Mouse (Mus musculus): ENCODE measurements around the gene Ppp2r1b. TPM values are rescaled to one million over a fixed set of nuclear protein-coding genes. Genes with fewer than 3 reads are reported as not detected.

Gene Ppp2r1b
- polyA plus RNA-seq, 1 experiment from 2014 or later: 106 TPM

GRCm38 (mm10) chr9:50873210-50873609 lies 28.1 kb downstream of the Ppp2r1b start:
- peaks cover 88% of the 10 kb centered on the region for H3K36me3 ChIP-seq
- H3K9me3 ChIP-seq: no peaks in the 10 kb centered on the region
- ATAC-seq (ENCODE audit: insufficient number of reproducible peaks, insufficient read depth, low FRiP score, low TSS enrichment, low read depth): no peak
- no peak overlapping the region for H3K4me2 ChIP-seq
- no peak overlapping the region for H3K9ac ChIP-seq (replicated peaks)
- no peaks in the 10 kb centered on the region for H3K27me3 ChIP-seq
- no peak overlapping the region for H3K4me3 ChIP-seq (replicated peaks)
- no peak overlapping the region for H3K27ac ChIP-seq
- 91% methylated on average over 9 of the region's 9 CpGs for WGBS
- H3K4me1 ChIP-seq (replicated peaks): no peaks in the 10 kb centered on the region

DNA sequence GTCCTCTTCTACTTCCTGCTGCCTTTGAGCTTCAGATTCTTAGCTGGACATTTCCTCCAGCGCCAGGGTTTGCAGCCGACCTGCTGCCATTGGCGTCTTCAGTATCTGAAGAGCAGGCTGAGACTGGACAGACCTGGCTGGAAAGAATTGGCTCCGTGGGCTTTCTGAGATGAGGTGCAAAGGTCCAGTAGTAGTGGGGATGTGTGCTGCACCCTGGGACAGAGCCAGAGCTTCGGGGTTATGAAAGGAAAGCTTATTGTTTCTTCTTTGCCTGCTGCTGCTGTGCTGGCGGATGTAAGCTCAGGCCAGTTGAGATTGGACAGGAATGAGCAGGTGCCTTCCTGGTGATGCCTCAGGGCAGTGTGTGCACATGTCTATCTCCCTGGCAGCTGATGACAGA lies 28.9 kb downstream of the Ppp2r1b start:
- H3K9ac ChIP-seq (replicated peaks): no peak overlapping the region
- no peak for ATAC-seq (ENCODE audit: insufficient number of reproducible peaks, insufficient read depth, low FRiP score, low TSS enrichment, low read depth)
- H3K4me1 ChIP-seq (replicated peaks): no peaks in the 10 kb centered on the region
- no peak overlapping the region for H3K4me3 ChIP-seq (replicated peaks)
- peaks cover 88% of the 10 kb centered on the region for H3K36me3 ChIP-seq
- H3K4me2 ChIP-seq: no peak overlapping the region
- no peak overlapping the region for H3K27ac ChIP-seq
- H3K9me3 ChIP-seq: no peaks in the 10 kb centered on the region
- 88% methylated on average over 6 of the region's 6 CpGs for WGBS
- no peaks in the 10 kb centered on the region for H3K27me3 ChIP-seq

- 96% methylated on average over 4 of the region's 4 CpGs for WGBS
- Histone ChIP-seq H3K9ac (replicated peaks) (no peak overlapping the region), H3K27ac (no peak overlapping the region), H3K36me3 (peaks cover 92% of the 10 kb centered on the region), H3K4me3 (replicated peaks) (no peak overlapping the region), H3K4me2 (no peak overlapping the region), H3K4me1 (replicated peaks) (no peaks in the 10 kb centered on the region), H3K27me3 (no peaks in the 10 kb centered on the region), H3K9me3 (no peaks in the 10 kb centered on the region)
- ATAC-seq (ENCODE audit: insufficient number of reproducible peaks, insufficient read depth, low FRiP score, low TSS enrichment, low read depth): no peak
Observed at GRCm38 (mm10) chr9:50875470-50875869, 30.4 kb downstream of the Ppp2r1b start.

GRCm38 (mm10) chr9:50876287-50876686 lies 31.2 kb downstream of the Ppp2r1b start:
- ATAC-seq (ENCODE audit: insufficient number of reproducible peaks, insufficient read depth, low FRiP score, low TSS enrichment, low read depth): no peak
- no peak overlapping the region for H3K4me3 ChIP-seq (replicated peaks)
- no peak overlapping the region for H3K27ac ChIP-seq
- no peak overlapping the region for H3K9ac ChIP-seq (replicated peaks)
- no peaks in the 10 kb centered on the region for H3K27me3 ChIP-seq
- H3K4me2 ChIP-seq: no peak overlapping the region
- WGBS: 92% methylated on average over 3 of the region's 3 CpGs
- no peaks in the 10 kb centered on the region for H3K4me1 ChIP-seq (replicated peaks)
- no peaks in the 10 kb centered on the region for H3K9me3 ChIP-seq
- peaks cover 92% of the 10 kb centered on the region for H3K36me3 ChIP-seq

GRCm38 (mm10) chr9:50877431-50877830 lies 32.3 kb downstream of the Ppp2r1b start:
- Histone ChIP-seq H3K4me2 (no peak overlapping the region), H3K27ac (no peak overlapping the region), H3K4me3 (replicated peaks) (no peak overlapping the region), H3K9ac (replicated peaks) (no peak overlapping the region), H3K36me3 (peaks cover 96% of the 10 kb centered on the region), H3K27me3 (no peaks in the 10 kb centered on the region), H3K9me3 (no peaks in the 10 kb centered on the region), H3K4me1 (replicated peaks) (no peaks in the 10 kb centered on the region)
- WGBS: 89% methylated on average over 3 of the region's 3 CpGs
- no peak for ATAC-seq (ENCODE audit: insufficient number of reproducible peaks, insufficient read depth, low FRiP score, low TSS enrichment, low read depth)

DNA sequence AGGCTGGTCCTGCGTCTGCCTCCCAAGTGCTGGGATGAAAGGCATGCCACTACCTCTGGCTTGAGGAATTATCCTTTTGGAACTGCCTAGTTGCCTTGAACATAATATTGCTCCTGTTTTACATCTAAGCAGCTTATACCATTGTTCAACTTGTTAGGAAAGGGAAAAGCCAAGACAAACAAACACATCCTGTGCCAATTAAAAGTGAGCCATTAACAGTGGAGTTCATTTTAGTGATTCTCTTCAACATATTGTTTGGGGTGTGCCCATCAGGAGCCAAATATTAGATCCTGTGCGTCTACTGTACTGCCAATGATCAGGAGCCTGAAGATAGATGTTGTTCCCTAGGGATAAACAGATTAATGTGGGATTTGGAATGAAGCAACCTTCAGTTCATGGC lies 37.1 kb downstream of the Ppp2r1b start:
- WGBS: 92% methylated on average over 2 of the region's 2 CpGs

GRCm38 (mm10) chr9:50884093-50884492 lies 39.0 kb downstream of the Ppp2r1b start:
- ATAC-seq (ENCODE audit: insufficient number of reproducible peaks, insufficient read depth, low FRiP score, low TSS enrichment, low read depth): no peak
- peak overlapping the region; percentile 72; the same call in 1 of the 2 replicates for H3K27ac ChIP-seq
- no peak overlapping the region for H3K4me2 ChIP-seq
- WGBS: 83% methylated on average over 8 of the region's 8 CpGs
- H3K9ac ChIP-seq (replicated peaks): no peak overlapping the region
- peaks cover 49% of the 10 kb centered on the region for H3K36me3 ChIP-seq
- H3K4me1 ChIP-seq (replicated peaks): peaks cover 29% of the 10 kb centered on the region
- no peaks in the 10 kb centered on the region for H3K9me3 ChIP-seq
- no peak overlapping the region for H3K4me3 ChIP-seq (replicated peaks)
- no peaks in the 10 kb centered on the region for H3K27me3 ChIP-seq

More for the DNA sequence above, 37.1 kb downstream of the Ppp2r1b start:
- H3K9me3 ChIP-seq: no peaks in the 10 kb centered on the region
- peaks cover 68% of the 10 kb centered on the region for H3K36me3 ChIP-seq
- no peak overlapping the region for H3K4me3 ChIP-seq (replicated peaks)
- H3K9ac ChIP-seq (replicated peaks): no peak overlapping the region
- no peak overlapping the region for H3K4me2 ChIP-seq
- no peak for ATAC-seq (ENCODE audit: insufficient number of reproducible peaks, insufficient read depth, low FRiP score, low TSS enrichment, low read depth)
- no peaks in the 10 kb centered on the region for H3K27me3 ChIP-seq
- H3K4me1 ChIP-seq (replicated peaks): peaks cover 25% of the 10 kb centered on the region
- no peak overlapping the region for H3K27ac ChIP-seq

DNA sequence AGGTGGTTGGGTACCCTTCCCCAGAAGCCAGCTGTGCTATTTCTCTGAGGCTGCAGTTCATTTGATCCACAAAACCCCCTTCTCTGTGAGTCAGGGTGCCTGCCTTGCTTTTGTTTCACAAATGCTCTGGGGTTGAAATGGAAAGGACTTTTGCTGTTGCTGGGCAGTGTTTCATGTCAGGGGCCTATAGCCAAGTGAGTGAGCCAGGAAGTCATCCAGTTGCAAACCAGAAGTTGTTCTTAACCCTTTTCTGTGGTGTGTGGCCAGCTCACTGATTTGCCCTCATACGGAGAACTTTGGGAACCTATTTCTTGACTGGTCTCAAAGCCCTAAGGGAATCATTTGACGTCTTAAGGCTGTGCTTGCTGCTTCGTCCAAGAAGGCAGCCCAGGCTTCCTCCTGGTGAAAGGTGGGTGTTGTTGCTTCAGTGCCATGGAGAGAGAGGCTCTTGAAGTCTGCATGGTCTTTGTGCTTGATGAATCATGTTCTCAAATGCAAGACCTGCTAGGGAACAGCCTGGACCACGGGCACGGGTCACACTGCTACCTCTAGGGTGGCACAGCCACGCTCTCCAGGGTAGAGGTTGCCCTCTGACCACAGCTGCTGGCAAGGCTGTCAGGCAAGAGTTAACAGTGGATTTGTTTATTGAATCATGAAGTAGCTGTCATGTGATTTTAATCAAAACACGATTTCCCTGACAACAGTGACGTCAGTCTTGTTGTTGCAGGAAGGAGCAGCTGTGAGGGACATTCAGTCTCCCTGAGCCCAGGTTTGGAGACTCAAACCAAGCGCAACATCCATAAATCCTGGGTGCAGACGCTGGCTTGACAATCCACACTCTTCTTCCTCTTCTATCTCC lies 39.9 kb downstream of the Ppp2r1b start:
- Histone ChIP-seq H3K27me3 (no peaks in the 10 kb centered on the region), H3K4me2 (no peak overlapping the region), H3K9ac (replicated peaks) (no peak overlapping the region), H3K36me3 (peaks cover 40% of the 10 kb centered on the region), H3K27ac (peak overlapping the region; percentile 72), H3K4me3 (replicated peaks) (no peak overlapping the region), H3K9me3 (no peaks in the 10 kb centered on the region), H3K4me1 (replicated peaks) (peaks cover 29% of the 10 kb centered on the region)
- no peak for ATAC-seq (ENCODE audit: insufficient number of reproducible peaks, insufficient read depth, low FRiP score, low TSS enrichment, low read depth)
- 65% methylated on average over 10 of the region's 10 CpGs for WGBS

GRCm38 (mm10) chr9:50885600-50885987 lies 40.5 kb downstream of the Ppp2r1b start:
- Histone ChIP-seq H3K9ac (replicated peaks) (no peak overlapping the region), H3K27me3 (no peaks in the 10 kb centered on the region), H3K27ac (peak overlapping the region; percentile 72), H3K4me1 (replicated peaks) (peaks cover 29% of the 10 kb centered on the region), H3K9me3 (no peaks in the 10 kb centered on the region), H3K4me2 (no peak overlapping the region), H3K36me3 (peaks cover 35% of the 10 kb centered on the region), H3K4me3 (replicated peaks) (no peak overlapping the region)
- WGBS: 8% methylated on average over 1 of the region's 1 CpGs
- ATAC-seq (ENCODE audit: insufficient number of reproducible peaks, insufficient read depth, low FRiP score, low TSS enrichment, low read depth): no peak

GRCm38 (mm10) chr9:50886870-50887269 lies 41.8 kb downstream of the Ppp2r1b start:
- peaks cover 29% of the 10 kb centered on the region for H3K4me1 ChIP-seq (replicated peaks)
- no peak overlapping the region for H3K4me2 ChIP-seq
- H3K9me3 ChIP-seq: no peaks in the 10 kb centered on the region
- peaks cover 30% of the 10 kb centered on the region for H3K36me3 ChIP-seq
- no peak overlapping the region for H3K27ac ChIP-seq
- no peaks in the 10 kb centered on the region for H3K27me3 ChIP-seq
- ATAC-seq (ENCODE audit: insufficient number of reproducible peaks, insufficient read depth, low FRiP score, low TSS enrichment, low read depth): no peak
- H3K9ac ChIP-seq (replicated peaks): no peak overlapping the region
- WGBS: 96% methylated on average over 1 of the region's 1 CpGs
- no peak overlapping the region for H3K4me3 ChIP-seq (replicated peaks)

DNA sequence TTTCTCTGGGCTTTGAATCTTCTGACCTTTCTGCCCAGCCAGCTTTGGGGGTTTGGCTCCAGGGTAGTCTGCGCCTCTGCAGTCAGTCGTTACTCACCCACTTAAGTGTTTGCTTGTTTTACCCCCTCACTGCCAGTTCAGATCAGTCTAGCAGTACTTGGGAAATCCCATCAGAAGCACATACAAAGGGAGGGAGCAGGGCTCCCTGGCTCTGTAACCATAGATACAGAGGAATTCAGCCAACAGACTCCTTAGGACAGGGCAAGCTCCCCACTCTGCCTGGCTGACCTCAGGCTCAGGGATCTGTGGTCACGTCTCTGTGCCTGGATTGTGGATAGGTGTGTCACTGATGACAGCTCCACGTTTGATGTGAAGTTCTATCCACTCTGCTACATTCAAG lies 42.2 kb downstream of the Ppp2r1b start:
- no peaks in the 10 kb centered on the region for H3K9me3 ChIP-seq
- no peak overlapping the region for H3K9ac ChIP-seq (replicated peaks)
- H3K27ac ChIP-seq: no peak overlapping the region
- H3K4me1 ChIP-seq (replicated peaks): peaks cover 29% of the 10 kb centered on the region
- no peak overlapping the region for H3K4me3 ChIP-seq (replicated peaks)
- peaks cover 28% of the 10 kb centered on the region for H3K36me3 ChIP-seq
- 0 out of 2 replicates have a peak, but pooled peaks have one; percentile 45 for ATAC-seq (ENCODE audit: insufficient number of reproducible peaks, insufficient read depth, low FRiP score, low TSS enrichment, low read depth)
- no peak overlapping the region for H3K4me2 ChIP-seq
- H3K27me3 ChIP-seq: no peaks in the 10 kb centered on the region
- WGBS: 48% methylated on average over 4 of the region's 4 CpGs

DNA sequence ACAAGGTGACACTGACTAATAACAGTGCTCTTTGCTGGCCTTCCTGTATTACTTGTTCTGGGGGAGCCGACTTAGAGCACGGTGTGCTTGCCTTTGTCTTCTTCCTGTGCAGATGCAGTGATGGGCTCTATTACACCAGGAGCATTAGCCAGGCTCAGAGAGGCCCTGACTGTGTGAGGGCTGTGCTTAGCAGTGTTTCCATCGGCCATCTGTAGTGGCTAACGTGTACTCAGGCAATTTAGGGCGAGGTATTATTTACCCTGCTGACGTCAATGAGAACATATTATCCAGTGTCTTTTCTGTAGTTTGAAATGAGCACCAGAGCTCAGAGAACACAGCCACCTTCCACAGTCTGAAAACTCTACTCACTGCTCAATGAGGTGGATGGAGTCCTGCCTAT lies 44.1 kb downstream of the Ppp2r1b start:
- ATAC-seq (ENCODE audit: insufficient number of reproducible peaks, insufficient read depth, low FRiP score, low TSS enrichment, low read depth): no peak
- H3K4me2 ChIP-seq: no peak overlapping the region
- 71% methylated on average over 6 of the region's 6 CpGs for WGBS
- H3K4me1 ChIP-seq (replicated peaks): peaks cover 23% of the 10 kb centered on the region
- H3K27ac ChIP-seq: no peak overlapping the region
- H3K4me3 ChIP-seq (replicated peaks): no peak overlapping the region
- no peaks in the 10 kb centered on the region for H3K9me3 ChIP-seq
- H3K27me3 ChIP-seq: no peaks in the 10 kb centered on the region
- peaks cover 29% of the 10 kb centered on the region for H3K36me3 ChIP-seq
- H3K9ac ChIP-seq (replicated peaks): no peak overlapping the region
